Mouse (Mus musculus): ENCODE measurements at regions not wholly inside any gene's neighbourhood (a gene's known extent, or its start where the extent isn't known, plus 50 kb on each side); places are given as distances from the start of the nearest gene placed in this dataset.
A peak's percentile ranks its signal among the peaks of the same experiment; 100 is the strongest.

GRCm38 (mm10) chr14:24827381-24828031, 340.6 kb downstream of the Rps24 start:
- DNase-seq (ENCODE audit: low read depth, low spot score), result no peak

- DNase-seq (ENCODE audit: low read depth, low spot score), result no peak
These were observed 342.1 kb downstream of the Rps24 start for GRCm38 (mm10) chr14:24829001-24829400.

- DNase-seq (ENCODE audit: low read depth, low spot score), result peak; percentile 56
These were observed 346.3 kb downstream of the Rps24 start for GRCm38 (mm10) chr14:24833211-24833610.

- DNase-seq (ENCODE audit: low read depth, low spot score), result no peak
These were observed 351.3 kb downstream of the Rps24 start for GRCm38 (mm10) chr14:24838219-24838618.

- no peak for DNase-seq (ENCODE audit: low read depth, low spot score)
These were observed 352.1 kb downstream of the Rps24 start for GRCm38 (mm10) chr14:24839056-24839455.

- peak; percentile 93 for DNase-seq (ENCODE audit: low read depth, low spot score)
These were observed 355.0 kb downstream of the Rps24 start for GRCm38 (mm10) chr14:24841715-24842496.

GRCm38 (mm10) chr14:24843626-24844025, 356.7 kb downstream of the Rps24 start:
- DNase-seq (ENCODE audit: low read depth, low spot score), result no peak

GRCm38 (mm10) chr14:24850491-24850890, 363.6 kb downstream of the Rps24 start:
- DNase-seq (ENCODE audit: low read depth, low spot score), result no peak

GRCm38 (mm10) chr14:24854459-24854858, 367.5 kb downstream of the Rps24 start:
- DNase-seq (ENCODE audit: low read depth, low spot score), result no peak

GRCm38 (mm10) chr14:24862171-24862570, 375.2 kb downstream of the Rps24 start:
- DNase-seq (ENCODE audit: low read depth, low spot score), result no peak

GRCm38 (mm10) chr14:24862661-24863060, 375.7 kb downstream of the Rps24 start:
- DNase-seq (ENCODE audit: low read depth, low spot score), result no peak

GRCm38 (mm10) chr14:24863116-24863515, 376.2 kb downstream of the Rps24 start:
- DNase-seq (ENCODE audit: low read depth, low spot score), result no peak

GRCm38 (mm10) chr14:24865579-24866230, 378.8 kb downstream of the Rps24 start:
- DNase-seq (ENCODE audit: low read depth, low spot score), result peak; percentile 52

GRCm38 (mm10) chr14:24867816-24868215, 380.9 kb downstream of the Rps24 start:
- DNase-seq (ENCODE audit: low read depth, low spot score), result no peak

GRCm38 (mm10) chr14:24868756-24869155, 381.8 kb downstream of the Rps24 start:
- DNase-seq (ENCODE audit: low read depth, low spot score), result peak; percentile 26

- no peak for DNase-seq (ENCODE audit: low read depth, low spot score)
These were observed 383.3 kb downstream of the Rps24 start for GRCm38 (mm10) chr14:24870246-24870645.

GRCm38 (mm10) chr14:24871392-24871998, 384.6 kb downstream of the Rps24 start:
- DNase-seq (ENCODE audit: low read depth, low spot score), result peak; percentile 45

- no peak for DNase-seq (ENCODE audit: low read depth, low spot score)
These were observed 386.0 kb downstream of the Rps24 start for GRCm38 (mm10) chr14:24872931-24873330.

GRCm38 (mm10) chr14:24873406-24873805, 386.5 kb downstream of the Rps24 start:
- DNase-seq (ENCODE audit: low read depth, low spot score), result no peak

- DNase-seq (ENCODE audit: low read depth, low spot score), result no peak
These were observed 387.7 kb downstream of the Rps24 start for GRCm38 (mm10) chr14:24874426-24875155.

GRCm38 (mm10) chr14:24875156-24875545, 388.2 kb downstream of the Rps24 start:
- DNase-seq (ENCODE audit: low read depth, low spot score), result peak; percentile 67

Data from brain, adult 2 months (tissue).